Mouse (Mus musculus): ENCODE data around the gene Ntrk2.
"Not testable (repeated sequence)": the region's sequence is repeated elsewhere in the genome, so short reads cannot be mapped to it uniquely, and the experiment has no call there.

Gene Ntrk2

GRCm38 (mm10) chr13:59041013-59041764, 234.8 kb downstream of the Ntrk2 start:
- no peak for DNase-seq (ENCODE audit: low spot score)

GRCm38 (mm10) chr13:59052188-59052587, 245.8 kb downstream of the Ntrk2 start:
- no peak for DNase-seq (ENCODE audit: low spot score)

GRCm38 (mm10) chr13:59054331-59054730, 248.0 kb downstream of the Ntrk2 start:
- not testable (repeated sequence) for DNase-seq (ENCODE audit: low spot score)

- peak; percentile 54 for DNase-seq (ENCODE audit: low spot score)
Observed at GRCm38 (mm10) chr13:59056859-59057258, 250.5 kb downstream of the Ntrk2 start.

- no peak for DNase-seq (ENCODE audit: low spot score)
Observed at GRCm38 (mm10) chr13:59057886-59058285, 251.5 kb downstream of the Ntrk2 start.

- DNase-seq (ENCODE audit: low spot score) = no peak
Observed at GRCm38 (mm10) chr13:59059118-59059517, 252.7 kb downstream of the Ntrk2 start.

- DNase-seq (ENCODE audit: low spot score) = no peak
Observed at GRCm38 (mm10) chr13:59065677-59066076, 259.3 kb downstream of the Ntrk2 start.

GRCm38 (mm10) chr13:59073635-59074256, 267.4 kb downstream of the Ntrk2 start:
- DNase-seq (ENCODE audit: low spot score) = peak; percentile 87

- no peak for DNase-seq (ENCODE audit: low spot score)
Observed at GRCm38 (mm10) chr13:59076489-59076888, 270.1 kb downstream of the Ntrk2 start.

GRCm38 (mm10) chr13:59079761-59080461, 273.5 kb downstream of the Ntrk2 start:
- no peak for DNase-seq (ENCODE audit: low spot score)

- no peak for DNase-seq (ENCODE audit: low spot score)
Observed at GRCm38 (mm10) chr13:59080468-59080867, 274.1 kb downstream of the Ntrk2 start.

- DNase-seq (ENCODE audit: low spot score) = no peak
Observed at GRCm38 (mm10) chr13:59089016-59089415, 282.6 kb downstream of the Ntrk2 start.

- DNase-seq (ENCODE audit: low spot score) = no peak
Observed at GRCm38 (mm10) chr13:59091138-59091971, 285.0 kb downstream of the Ntrk2 start.

- no peak for DNase-seq (ENCODE audit: low spot score)
Observed at GRCm38 (mm10) chr13:59092045-59092857, 285.9 kb downstream of the Ntrk2 start.

- DNase-seq (ENCODE audit: low spot score) = no peak
Observed at GRCm38 (mm10) chr13:59092858-59093154, 286.4 kb downstream of the Ntrk2 start.

GRCm38 (mm10) chr13:59094722-59095121, 288.4 kb downstream of the Ntrk2 start:
- no peak for DNase-seq (ENCODE audit: low spot score)

GRCm38 (mm10) chr13:59095811-59096391, 289.5 kb downstream of the Ntrk2 start:
- DNase-seq (ENCODE audit: low spot score) = no peak

GRCm38 (mm10) chr13:59100086-59100485, 293.7 kb downstream of the Ntrk2 start:
- no peak for DNase-seq (ENCODE audit: low spot score)

GRCm38 (mm10) chr13:59107791-59108190, 301.4 kb downstream of the Ntrk2 start:
- DNase-seq (ENCODE audit: low spot score) = not testable (repeated sequence)

GRCm38 (mm10) chr13:59110107-59110506, 303.7 kb downstream of the Ntrk2 start:
- no peak for DNase-seq (ENCODE audit: low spot score)

- DNase-seq (ENCODE audit: low spot score) = peak; percentile 38
Observed at GRCm38 (mm10) chr13:59114684-59115083, 308.3 kb downstream of the Ntrk2 start.
